Mouse (Mus musculus) adrenal gland, adult (tissue): ENCODE measurements at regions not wholly inside any gene's neighbourhood (a gene's known extent, or its start where the extent isn't known, plus 50 kb on each side); places are given as distances from the start of the nearest gene placed in this dataset.
A peak's percentile ranks its signal among the peaks of the same experiment; 100 is the strongest.

ENCODE experiments used
- DNase-seq, 2 experiments: peaks; one replicate each; pipeline ENCODE4 v3.0.0; 2022 to 2023; ENCODE audit warnings: low spot score in 1 of 2; ENCODE audit not compliant: inconsistent age in 2 of 2

- DNase-seq, result peak; percentile 15 to 64
Observed at GRCm38 (mm10) chr15:31827219-31827618, 225.6 kb downstream of the Fam173b start.

- no peak for DNase-seq
Observed at GRCm38 (mm10) chr15:31841519-31841918, 239.9 kb downstream of the Fam173b start.

- DNase-seq, result no peak
Observed at GRCm38 (mm10) chr15:31854764-31855163, 253.1 kb downstream of the Fam173b start.

GRCm38 (mm10) chr15:31855188-31855587 is 253.5 kb downstream of the Fam173b start:
- DNase-seq, result no peak

GRCm38 (mm10) chr15:31869100-31869499 is 267.4 kb downstream of the Fam173b start:
- no peak for DNase-seq

- no peak for DNase-seq
Observed at GRCm38 (mm10) chr15:31869673-31870417, 268.2 kb downstream of the Fam173b start.

GRCm38 (mm10) chr15:31875436-31875835 is 273.8 kb downstream of the Fam173b start:
- no peak for DNase-seq

- DNase-seq, result peak; percentile 57 to 85
Observed at GRCm38 (mm10) chr15:31880479-31880878, 278.8 kb downstream of the Fam173b start.

- peak; percentile 38 to 82 for DNase-seq
Observed at GRCm38 (mm10) chr15:31882331-31882730, 280.7 kb downstream of the Fam173b start.

GRCm38 (mm10) chr15:31883516-31883915 is 281.9 kb downstream of the Fam173b start:
- no peak for DNase-seq

- DNase-seq, result no peak
Observed at GRCm38 (mm10) chr15:31898904-31899650, 278.0 kb upstream of the Tas2r119 start.

GRCm38 (mm10) chr15:31900325-31900724 is 276.8 kb upstream of the Tas2r119 start:
- DNase-seq, result no peak

- no peak for DNase-seq
Observed at GRCm38 (mm10) chr15:31908432-31908831, 268.7 kb upstream of the Tas2r119 start.

GRCm38 (mm10) chr15:31911978-31912377 is 265.1 kb upstream of the Tas2r119 start:
- DNase-seq, result no peak

GRCm38 (mm10) chr15:31921485-31921884 is 255.6 kb upstream of the Tas2r119 start:
- no peak for DNase-seq

- no peak for DNase-seq
Observed at GRCm38 (mm10) chr15:31960301-31960700, 216.8 kb upstream of the Tas2r119 start.

GRCm38 (mm10) chr15:31961963-31962362 is 215.1 kb upstream of the Tas2r119 start:
- no peak for DNase-seq

- no peak for DNase-seq
Observed at GRCm38 (mm10) chr15:31964911-31965310, 212.2 kb upstream of the Tas2r119 start.

- DNase-seq, result no peak
Observed at GRCm38 (mm10) chr15:31965542-31965941, 211.5 kb upstream of the Tas2r119 start.

- DNase-seq, result no peak
Observed at GRCm38 (mm10) chr15:31972891-31973290, 204.2 kb upstream of the Tas2r119 start.

- no peak for DNase-seq
Observed at GRCm38 (mm10) chr15:31973889-31974288, 203.2 kb upstream of the Tas2r119 start.

- no peak for DNase-seq
Observed at GRCm38 (mm10) chr15:31976461-31976860, 200.6 kb upstream of the Tas2r119 start.
